Mouse (Mus musculus) frontal cortex, postnatal 14 days (tissue): Measurements from ENCODE around the gene Uhrf1bp1l.
A peak's percentile ranks its signal among the peaks of the same experiment; 100 is the strongest.
"Not testable (repeated sequence)": the region's sequence is repeated elsewhere in the genome, so short reads cannot be mapped to it uniquely, and the experiment has no call there.

Source experiments
- DNase-seq, 2 experiments: peaks; one replicate each; pipeline ENCODE4 v3.0.0; 2022; ENCODE audit warnings: low spot score in 2 of 2

Uhrf1bp1l gene

DNA sequence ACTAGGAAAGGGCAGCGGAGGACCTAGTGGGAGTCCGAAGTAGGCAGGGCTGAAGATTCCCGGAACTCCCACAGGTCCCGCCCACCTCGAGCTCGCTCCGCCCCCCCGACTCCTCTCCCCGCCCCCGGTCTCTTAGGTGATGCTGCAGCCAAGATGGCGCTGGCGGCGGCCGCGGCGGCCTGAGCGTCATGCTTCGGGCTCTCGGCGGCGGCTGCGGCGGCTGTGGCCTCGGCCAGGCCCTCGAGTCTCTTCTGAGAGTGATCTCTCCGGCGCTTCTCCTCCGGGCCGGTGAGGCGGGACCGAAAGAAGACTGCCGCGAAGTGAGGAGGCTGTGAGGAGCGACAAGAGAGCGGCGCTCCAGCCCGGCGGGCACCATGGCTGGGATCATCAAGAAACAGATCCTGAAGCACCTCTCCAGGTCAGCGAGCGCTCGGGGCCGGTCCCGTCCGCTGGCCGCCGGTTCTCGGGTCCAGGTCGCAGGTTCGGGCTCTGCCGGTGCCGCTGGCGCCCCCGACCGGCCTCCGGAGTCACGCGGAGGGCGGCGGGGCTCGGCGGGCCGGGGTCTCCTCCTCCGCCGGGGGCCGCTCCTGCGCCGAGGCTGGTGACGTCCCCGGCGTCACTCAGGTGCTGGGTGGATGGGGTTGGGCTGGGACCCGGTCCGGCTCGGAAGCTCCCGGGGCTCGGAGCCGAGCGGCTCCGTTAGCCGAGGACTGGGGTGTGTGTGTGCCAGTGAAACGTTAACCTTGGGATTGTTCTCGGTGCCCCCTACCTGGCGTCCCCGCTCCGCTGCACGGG lies at the start of gene Uhrf1bp1l:
Gene Uhrf1bp1l, plus strand, starts transcription at position 121 of the 795 bp plus-strand sequence.
- peak; percentile 59 to 81 for DNase-seq

DNA sequence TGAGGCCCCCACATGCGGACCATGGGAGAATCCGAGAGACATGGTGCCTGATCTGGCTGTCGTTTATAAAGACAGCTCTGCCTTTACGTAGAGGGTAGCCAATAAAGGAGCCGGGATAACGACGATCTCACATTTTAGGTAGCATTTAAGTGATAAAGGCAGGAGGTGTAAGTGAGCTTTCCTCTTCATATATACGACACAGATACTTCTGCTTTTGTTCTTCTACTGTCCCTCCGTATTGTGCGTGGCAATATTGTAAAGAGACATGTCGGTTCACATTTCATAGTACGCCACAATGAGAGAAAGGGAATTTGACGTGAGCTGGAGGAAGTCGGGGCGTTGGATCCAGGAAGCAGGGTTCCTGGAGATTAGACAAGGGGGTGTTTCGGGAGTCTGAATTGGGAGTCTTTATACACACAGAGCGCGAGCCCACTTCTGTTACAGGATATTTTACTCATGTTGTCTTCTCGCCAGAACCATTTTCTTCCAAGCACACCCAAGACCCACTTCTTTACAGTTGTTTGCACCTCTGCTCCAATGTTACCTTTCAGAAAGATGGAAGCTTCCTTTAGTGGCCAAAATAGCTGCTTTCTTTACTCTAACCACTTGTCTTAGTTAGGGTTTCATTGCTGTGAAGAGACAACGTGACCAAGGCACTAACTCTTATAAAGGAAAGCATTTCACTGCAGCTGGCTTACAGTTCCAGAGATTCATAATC lies 49.4 kb upstream of the Uhrf1bp1l start:
- no peak for DNase-seq

DNA sequence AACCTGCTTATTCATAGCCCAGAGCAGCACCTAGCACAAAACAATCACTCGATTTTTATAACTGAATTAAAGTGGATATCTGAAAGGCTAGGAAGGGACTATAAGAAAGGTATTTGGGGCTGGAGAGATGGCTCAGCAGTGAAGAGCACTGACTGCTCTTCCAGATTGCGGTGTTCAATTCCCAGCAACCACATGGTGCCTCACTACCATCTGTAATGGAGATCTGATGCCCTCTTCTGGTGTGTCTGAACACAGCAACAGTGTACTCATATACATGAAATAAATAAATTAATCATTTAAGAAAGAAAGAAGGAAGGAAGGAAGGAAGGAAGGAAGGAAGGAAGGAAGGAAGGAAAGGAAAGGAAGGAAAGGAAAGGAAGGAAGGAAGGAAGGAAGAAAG lies 48.5 kb upstream of the Uhrf1bp1l start:
- not testable (repeated sequence) for DNase-seq

DNA sequence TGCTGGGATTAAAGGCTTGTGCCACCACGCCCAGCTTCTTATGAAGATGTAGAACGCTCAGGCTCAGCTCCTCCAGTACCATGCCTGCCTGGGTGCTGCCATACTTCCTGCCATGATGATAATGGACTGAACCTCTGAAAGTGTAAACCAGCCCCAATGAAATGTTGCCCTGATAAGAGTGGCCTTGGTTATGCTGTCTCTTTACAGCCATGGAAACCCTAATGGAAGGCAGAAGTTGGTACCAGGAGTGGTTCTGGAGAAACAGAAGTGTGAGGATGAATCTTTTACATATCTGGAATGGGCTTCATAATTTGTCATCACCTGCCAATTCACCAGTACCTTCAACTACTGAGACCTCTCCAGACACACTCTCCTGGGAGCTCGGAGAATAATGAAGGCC lies 46.8 kb upstream of the Uhrf1bp1l start:
- no peak for DNase-seq

DNA sequence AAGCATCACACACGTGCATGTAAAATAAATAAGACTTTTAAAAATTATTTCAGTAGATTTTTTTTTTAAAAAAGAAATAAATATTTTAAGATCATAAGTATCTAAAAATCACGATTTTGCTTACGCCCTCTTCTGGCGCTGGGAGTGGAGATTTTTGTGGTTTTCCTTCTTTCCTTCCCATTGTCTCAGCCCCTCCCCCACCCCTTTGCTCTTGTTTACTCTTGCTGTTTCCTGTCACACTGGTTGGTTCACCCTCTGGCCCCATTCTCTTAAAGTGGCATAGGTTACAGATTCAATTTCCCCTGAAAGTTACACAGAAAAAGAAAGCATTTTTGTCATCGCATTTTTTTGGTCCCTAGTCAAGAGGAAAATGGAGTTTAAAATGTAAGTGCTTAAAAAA lies 41.7 kb upstream of the Uhrf1bp1l start:
- DNase-seq, result no peak

DNA sequence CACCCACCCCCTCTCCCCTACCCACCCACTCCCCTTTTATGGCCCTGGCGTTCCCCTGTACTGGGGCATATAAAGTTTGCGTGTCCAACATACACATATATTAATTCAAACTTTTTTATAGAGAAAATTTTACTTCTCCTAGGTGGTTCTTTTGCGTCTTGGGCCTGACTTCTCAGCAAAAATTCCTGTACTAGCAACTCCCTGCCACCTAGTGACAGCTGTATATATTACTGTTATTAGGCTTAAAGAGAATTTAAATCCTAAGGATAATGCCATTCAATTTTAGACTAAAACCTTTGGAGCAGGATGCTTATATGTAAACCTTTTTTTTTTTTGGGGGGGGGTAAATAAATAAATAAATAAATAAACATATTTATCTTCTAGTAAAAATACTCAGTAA lies 37.4 kb upstream of the Uhrf1bp1l start:
- DNase-seq, result no peak

DNA sequence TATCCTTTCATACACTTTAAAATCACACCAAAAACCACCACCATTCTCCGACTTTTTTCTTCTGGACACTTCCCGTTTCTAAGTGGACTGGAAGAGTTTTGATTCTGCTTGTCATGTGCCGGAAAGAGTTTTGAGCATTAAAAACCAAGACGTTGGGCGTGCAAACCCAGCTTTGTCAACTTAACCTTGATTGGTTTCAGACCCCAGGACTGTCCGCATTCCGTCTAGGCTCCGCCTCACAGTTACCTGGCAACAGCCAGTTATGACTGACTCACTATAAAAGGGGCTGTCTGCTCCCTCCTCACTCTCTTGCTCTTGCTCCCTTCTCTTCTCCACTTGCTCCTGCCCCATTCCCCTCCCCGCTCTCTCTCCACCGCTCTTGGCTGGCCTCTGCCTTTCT lies 36.1 kb upstream of the Uhrf1bp1l start:
- DNase-seq, result no peak

DNA sequence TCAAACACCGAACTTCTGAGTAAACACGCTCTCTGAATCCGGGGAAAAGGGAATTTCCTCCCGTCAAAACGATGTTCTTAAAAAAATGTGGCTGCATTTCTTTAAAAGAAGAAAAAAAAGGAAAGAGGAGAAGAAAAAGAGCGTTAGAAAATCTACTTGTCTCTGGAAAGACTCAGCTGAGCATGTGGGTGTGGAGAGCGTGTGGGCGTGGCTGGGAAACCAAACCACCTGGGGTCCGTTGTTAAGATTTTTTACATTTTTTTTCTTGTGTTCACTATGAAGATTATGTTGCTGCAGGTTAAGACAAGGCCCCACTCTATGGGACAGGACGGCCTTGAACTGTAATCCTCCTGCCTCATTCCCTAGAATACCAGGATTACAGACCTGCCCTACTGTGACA lies 29.9 kb upstream of the Uhrf1bp1l start:
- DNase-seq, result no peak

DNA sequence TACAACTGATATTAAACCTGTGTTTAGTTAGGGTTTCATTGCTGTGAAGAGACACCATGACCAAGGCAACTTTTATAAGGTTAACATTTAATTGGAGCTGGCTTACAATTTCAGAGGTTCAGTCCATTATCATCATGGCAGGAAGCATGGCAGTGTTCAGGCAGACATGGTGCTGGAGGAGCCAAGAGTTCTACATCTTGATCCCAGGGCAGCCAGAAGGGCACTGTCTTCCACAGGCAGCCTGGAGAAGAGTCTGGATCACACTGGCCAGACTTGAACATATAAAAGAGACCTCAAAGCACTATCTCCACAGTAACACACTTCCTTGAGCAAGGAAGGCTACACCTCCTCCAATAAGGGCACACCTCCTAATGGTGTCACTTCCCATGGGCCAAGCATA lies 24.5 kb upstream of the Uhrf1bp1l start:
- DNase-seq, result no peak

DNA sequence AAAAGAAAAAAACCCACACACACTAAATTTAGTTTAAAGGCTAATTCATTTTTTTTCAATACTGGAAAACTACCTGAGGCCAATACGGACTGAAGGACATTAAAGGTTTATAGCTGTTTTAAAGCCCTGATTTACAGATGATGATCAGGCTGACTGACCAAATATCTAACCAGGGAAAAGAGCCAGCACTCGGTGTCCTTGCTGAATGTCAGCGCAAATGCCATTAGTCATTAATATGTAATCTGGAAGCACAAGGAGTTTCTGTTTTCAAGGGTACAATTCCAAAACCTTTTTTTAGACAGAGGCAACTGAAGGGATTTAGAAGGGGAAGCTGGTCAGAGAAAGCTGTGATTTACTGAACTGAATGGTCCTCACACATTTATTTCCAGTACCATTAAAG lies 24.0 kb upstream of the Uhrf1bp1l start:
- DNase-seq, result no peak

DNA sequence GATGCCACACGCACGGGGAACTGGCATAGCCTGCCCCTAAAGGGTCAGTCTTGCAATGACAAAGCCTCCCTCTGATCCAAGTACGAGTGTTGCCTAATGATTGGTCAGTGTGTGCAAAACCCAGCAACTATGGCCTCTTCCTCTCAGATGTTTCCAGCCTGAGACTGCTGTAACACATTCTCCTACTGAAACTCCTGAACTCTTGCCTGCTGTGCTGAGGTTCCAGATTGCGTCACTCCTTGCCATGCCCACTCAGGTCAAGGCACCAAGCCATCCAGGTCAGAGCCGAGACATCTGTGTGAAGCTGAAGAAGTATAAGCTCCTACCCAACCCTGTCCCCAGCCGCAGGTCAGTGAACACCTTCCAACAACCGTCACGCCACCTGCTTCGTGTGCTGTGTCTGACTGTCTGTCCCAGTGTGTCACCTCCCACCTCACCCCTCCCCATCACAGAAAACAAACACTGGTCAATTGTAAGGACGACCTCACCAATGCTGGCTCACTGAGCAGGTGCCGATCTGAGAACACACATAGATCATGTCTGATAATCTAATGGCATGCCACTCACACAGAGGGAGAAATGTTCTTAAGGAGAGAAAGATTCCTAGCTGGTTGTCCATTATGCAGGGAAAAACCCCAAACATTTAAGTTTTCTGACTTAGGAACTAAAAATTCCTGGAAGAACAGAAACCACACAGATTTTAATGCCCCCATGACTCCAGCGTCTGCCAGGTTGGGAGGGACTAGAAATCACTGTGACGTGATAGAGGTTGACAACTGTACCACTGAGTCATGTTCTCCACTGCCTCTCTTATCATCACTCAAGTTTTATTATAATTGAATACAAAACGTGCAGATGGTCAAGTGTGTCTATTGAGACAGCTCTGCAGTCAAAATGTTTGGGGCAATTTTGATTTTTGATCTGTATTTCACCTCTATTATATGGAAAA lies 22.3 kb upstream of the Uhrf1bp1l start:
- DNase-seq, result no peak

DNA sequence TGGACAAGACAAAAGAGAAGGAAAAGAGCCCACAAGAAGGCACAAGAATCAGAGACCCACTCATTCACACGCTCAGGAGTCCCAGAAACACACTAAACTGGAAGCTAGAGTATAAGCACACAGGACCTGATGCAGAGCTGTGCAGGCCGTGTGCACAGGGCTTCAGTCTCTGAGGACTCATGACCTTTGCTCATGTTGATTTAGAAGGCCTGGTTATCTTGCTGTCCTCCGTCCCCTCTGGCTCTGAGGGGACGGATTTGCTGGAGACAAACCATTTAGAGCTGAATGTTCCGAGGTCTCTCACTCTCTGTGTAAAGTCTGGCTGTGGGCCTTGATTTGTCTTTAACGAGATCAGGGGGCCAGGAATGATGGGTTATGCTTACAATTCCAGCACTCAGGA lies 14.4 kb upstream of the Uhrf1bp1l start:
- no peak for DNase-seq

DNA sequence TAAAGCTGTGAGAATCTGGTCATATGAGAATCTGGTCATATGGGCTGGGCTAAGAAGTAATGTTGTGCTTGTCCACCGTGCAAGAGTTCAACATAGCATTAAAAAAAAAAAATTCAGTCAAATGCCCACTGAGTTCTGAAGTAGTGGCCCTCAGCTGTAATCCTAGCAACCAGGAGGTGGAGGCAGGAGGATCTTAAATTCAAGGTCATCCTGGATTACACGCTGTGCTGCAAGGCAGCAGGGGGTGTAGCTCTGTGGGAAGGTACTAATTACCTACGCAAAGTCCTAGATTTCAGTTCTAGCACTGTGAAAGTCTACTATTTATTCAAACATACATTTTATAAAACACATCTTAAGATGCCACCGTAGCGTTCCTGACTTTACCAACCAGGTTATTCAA lies 13.4 kb upstream of the Uhrf1bp1l start:
- DNase-seq, result no peak

DNA sequence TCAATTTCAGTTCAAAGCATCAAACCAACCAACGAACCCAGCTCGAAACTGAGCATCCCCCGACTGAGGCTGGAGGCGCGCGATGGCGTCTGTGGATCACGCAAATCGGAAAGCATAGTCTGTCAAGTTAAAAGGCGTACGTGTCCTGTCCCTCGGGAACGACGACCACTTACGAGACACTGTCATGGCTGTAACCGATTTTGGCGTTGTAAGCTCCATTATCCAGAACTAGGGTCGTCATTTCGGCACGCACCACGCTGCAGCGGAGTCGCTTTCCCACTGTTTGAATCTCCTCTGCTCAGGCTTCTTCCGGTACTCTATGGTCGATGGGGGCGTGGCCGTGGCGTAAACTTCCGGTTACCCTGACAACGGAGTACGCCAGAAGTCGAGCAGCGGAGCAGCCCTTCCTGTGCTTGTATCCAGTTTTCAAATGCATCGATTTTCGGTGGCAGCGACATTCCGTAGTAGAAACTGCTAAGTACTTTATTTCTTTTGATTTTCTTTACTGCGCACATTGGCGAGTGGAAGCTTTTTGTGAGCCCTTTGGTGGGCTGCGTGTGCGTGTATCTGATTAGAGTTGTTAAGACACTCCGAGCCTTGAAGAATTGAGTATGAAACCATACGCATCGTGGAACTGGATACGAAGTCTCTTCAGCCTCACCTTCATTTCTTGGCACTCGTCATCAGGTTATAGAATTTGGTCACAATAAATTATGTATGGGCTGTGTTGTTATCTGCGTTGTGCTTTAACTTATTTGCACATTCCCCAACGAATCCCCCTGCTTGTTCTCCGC lies 12.6 kb upstream of the Uhrf1bp1l start, which contains the start of gene Actr6:
Gene Actr6, minus strand, starts transcription at position 295 of the 794 bp plus-strand sequence.
- peak; percentile 85 to 87 for DNase-seq

DNA sequence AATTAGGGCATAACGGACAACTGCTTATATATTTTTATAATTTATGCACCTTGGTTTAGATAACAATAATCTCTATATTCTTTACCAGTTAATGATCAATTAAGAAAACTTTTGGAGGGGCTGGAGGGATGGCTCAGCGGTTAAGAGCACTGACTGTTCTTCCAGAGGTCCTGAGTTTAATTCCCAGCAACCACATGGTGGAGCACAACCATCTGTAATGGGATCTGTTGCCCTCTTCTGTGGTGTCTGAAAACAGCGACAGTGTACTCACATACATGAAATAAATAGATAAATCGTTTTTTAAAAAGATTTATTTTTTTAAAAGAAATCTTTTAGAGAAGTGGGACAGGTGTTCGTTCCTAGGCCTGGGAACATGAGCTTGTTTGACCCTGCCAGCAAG lies 7.7 kb upstream of the Uhrf1bp1l start:
- DNase-seq, result no peak

DNA sequence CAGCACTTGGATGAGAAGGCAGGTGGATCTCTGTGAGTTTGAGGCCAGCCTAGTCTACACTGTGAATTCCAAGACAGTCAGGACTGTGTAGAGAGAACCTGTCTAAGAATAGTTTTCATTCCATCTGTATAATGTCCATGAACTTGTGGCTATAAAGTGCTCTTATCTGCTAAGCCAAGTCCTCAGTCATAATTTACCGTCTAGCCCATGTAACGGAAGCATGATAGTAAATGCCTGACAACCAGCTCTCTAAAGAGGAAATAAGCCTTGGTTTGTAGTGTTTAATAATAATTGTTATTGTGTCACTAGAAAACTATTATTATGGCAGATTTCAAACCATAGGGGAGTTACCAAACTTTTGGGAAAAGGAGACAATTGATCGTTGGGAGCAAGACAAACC lies 6.9 kb upstream of the Uhrf1bp1l start:
- DNase-seq, result no peak

DNA sequence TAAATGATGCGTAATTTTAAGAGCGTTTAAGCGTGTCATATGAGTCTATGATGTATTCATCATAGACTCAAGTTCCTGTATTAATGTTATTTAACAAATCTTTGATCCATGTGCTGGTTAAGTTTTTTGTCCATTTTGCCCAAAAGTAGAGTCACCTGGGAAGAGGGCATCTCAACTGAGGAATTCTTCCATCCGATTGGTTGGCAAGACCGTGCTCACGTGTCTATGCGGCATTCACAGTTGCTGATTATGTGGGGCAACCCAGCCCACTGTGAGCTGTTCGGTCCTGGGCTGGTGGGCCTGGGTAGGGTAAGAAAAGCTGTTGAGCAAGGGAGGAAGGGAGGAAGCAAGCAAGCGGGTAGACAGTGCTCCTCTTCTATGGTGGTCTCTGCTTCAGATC lies 6.4 kb upstream of the Uhrf1bp1l start:
- no peak for DNase-seq

DNA sequence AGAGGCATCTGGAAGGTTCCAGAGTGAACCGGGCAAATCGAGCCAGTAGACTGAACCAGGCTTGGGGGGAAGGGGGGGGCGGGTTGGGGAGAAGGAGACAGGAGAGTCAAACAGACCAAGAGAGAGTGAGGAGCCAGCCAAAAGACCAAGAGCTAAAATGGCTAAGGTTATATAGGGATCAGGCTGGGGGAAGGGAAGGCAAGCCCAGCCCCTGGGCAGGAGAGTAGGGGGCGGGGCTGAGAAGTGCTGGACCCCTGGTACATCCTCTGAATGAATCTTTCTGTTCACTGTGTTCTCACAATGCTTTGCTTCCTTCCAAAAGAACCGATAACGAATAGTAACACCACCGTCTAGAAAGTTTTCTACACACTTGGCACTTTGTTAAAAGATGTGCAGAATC lies 5.1 kb upstream of the Uhrf1bp1l start:
- DNase-seq, result no peak

DNA sequence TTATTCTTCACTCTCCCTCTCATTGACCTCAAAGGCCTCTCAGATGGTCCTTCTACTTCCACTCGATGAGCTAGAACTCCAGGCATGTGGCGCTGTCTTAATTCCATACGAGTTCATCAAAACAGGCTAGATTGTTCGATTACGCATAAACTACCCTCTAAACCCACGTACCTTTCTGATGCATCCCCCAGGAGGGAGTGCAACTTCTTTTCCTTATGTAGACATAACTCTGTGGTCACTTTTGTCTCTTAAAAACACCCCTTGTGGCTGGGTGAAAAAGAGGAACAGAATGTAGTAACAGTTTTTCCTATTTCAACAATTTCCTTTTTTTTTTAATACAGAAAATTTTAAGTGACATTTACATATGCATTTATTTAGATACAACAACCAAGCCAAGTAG lies 3.8 kb upstream of the Uhrf1bp1l start:
- DNase-seq, result no peak

DNA sequence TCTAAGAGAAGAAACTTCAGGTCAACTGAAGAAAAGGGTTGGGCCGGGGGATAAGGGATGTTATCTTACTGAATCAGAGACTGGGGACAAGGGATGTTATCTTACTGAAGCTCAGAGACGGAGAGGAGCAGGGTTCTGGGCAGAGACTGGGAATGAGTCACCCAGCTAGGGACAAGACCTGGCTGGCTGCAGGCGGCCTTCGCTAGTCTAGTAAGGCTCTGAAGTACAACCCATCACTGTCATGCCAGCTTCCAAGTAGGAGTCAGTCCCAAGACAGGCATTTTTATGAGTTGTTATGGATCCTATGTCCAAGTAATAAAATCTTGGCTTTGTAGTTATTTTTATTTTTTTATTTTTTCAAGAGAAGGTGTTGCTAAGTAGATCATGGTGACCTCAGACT lies 1.5 kb upstream of the Uhrf1bp1l start:
- no peak for DNase-seq

DNA sequence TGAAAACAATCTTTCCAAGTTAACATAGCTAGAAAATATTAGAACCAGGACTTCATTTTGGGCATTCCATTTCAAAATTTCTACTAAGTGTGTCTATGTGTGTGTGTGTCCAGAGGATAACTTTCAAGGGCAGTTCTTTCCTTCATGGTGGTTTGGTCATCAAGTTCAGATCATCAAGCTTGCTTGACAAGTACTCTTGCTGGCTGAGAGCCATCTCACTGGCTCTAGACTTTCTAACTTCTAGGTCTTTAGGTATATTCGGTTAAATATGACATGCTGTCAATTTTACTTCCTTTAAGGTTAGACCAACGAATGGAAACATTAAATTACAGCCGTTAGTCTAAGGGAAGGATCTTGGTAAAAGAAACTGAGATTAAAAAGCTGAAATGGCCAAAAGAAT lies 450 bp upstream of the Uhrf1bp1l start:
- DNase-seq, result no peak
